Mouse (Mus musculus) G1E (cell line): ENCODE measurements around the gene Fam189a1.

Experiments
- CTCF ChIP-seq: IDR thresholded peaks from 2 replicates; pipeline ENCODE4 v1.5.1; 2012; ENCODE audit warnings: low read depth, low read length, inconsistent platforms, mixed read lengths
- GATA1 ChIP-seq: IDR thresholded peaks from 2 replicates; pipeline ENCODE4 v1.6.1; 2012; ENCODE audit warnings: borderline replicate concordance, low read length, inconsistent platforms, mixed read lengths
- GATA2 ChIP-seq: IDR thresholded peaks from 2 replicates; pipeline ENCODE4 v1.6.1; 2012; ENCODE audit warnings: low read depth, low read length, inconsistent platforms, borderline replicate concordance
- POLR2AphosphoS5 ChIP-seq: IDR thresholded peaks from 2 replicates; pipeline ENCODE4 v1.6.1; 2012; ENCODE audit warnings: low read depth, low read length, inconsistent platforms; ENCODE audit not compliant: insufficient replicate concordance
- TAL1 ChIP-seq: conservative IDR thresholded peaks from 2 replicates; pipeline ENCODE4 v1.6.1; 2012; ENCODE audit warnings: low read depth, low read length, inconsistent platforms, mixed read lengths

GRCm38 (mm10) chr7:64792031-64792430 is 364.3 kb downstream of the Fam189a1 start:
- TF ChIP-seq CTCF (no peak), GATA1 (no peak), TAL1 (no peak), POLR2AphosphoS5 (no peak), GATA2 (no peak)
